ENCODE assay signal across 8 mouse cellular contexts in the genomic region with DNA sequence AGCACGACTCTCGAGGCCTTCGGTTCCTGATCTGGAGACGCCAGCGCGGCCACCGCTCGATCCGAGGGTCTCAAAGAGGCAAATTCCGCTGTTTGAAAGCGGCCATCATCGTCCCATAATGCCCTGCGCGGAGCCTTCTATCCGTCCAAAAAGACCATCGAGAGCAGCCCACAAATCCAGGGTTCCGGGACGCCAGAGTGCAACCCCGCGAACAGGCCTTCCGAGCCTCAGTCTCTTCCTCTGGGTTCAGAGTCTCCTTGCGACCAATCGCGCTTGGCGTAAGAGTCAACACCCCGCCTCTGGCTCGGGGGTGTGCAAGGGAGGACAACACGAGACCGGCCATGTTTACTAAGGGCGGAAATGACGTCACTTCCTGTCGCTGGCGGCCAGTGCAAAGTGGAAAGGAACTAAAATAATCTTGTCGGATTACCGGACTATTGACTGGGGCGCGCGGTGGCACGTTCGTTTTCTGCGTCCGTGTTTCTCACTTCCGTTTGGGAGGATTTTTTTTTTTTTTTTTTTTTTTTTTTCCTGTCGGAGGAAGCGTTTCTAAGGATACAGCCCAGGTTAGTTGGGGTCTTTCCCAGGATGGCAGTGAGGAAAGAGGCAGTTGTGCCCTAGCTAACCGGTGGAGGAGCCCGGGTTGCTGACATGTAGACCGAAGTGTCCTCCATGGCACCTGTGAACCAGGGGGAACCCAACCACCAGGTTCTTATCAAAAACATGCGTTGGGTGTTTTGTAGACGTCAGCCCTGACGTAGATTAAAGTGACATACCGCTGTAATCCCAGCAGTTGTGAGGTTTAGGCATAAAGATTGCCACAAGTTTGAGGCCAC. TPM values are rescaled to one million over a fixed set of nuclear protein-coding genes. Genes with fewer than 3 reads are reported as not detected.
DNase-seq lines count a peak whose midpoint lies in the region; ATAC-seq and TF ChIP-seq lines count a peak whose summit lies in the region.

A gene (minus strand): TSS at position 364 of the 836 bp plus-strand sequence.
A gene (plus strand): TSS at position 395 of the 836 bp plus-strand sequence.

- H3K9ac ChIP-seq in forebrain, embryonic 12.5 days, result peak within 1 kb of the TSS; percentile 85
- H3K9ac ChIP-seq in heart, postnatal 0 days (replicated peaks; ENCODE audit: low read depth, low read length), result peak within 1 kb of the TSS; percentile 98
- H3K9ac ChIP-seq in liver, embryonic 16.5 days (ENCODE audit: low read depth, low read length), result peak within 1 kb of the TSS; percentile 90
- H3K9ac ChIP-seq in neural tube, embryonic 13.5 days, result peak within 1 kb of the TSS; percentile 95

- H3K4me3 ChIP-seq in E14TG2a.4 (replicated peaks; ENCODE audit: low read length), result peak within 1 kb of the TSS; percentile 97
- peak within 1 kb of the TSS; percentile 89 for H3K4me3 ChIP-seq in forebrain, embryonic 12.5 days (replicated peaks)
- H3K4me3 ChIP-seq in heart, postnatal 0 days (ENCODE audit: low read depth, low read length), result peak within 1 kb of the TSS; percentile 93
- peak within 1 kb of the TSS; percentile 86 for H3K4me3 ChIP-seq in liver, embryonic 16.5 days (ENCODE audit: low read depth, low read length)
- peak within 1 kb of the TSS; percentile 94 for H3K4me3 ChIP-seq in neural tube, embryonic 13.5 days
- peak within 1 kb of the TSS; percentile 100 for H3K4me3 ChIP-seq in testis, adult 2 months (ENCODE audit: control insufficient read depth, low read depth, low read length)

- H3K27ac ChIP-seq in forebrain, embryonic 12.5 days, result peak within 1 kb of the TSS; percentile 92
- H3K27ac ChIP-seq in heart, postnatal 0 days (ENCODE audit: low read depth), result peak within 1 kb of the TSS; percentile 99
- peak within 1 kb of the TSS; percentile 83 for H3K27ac ChIP-seq in liver, embryonic 16.5 days (ENCODE audit: low read length)
- peak within 1 kb of the TSS; percentile 91 for H3K27ac ChIP-seq in neural tube, embryonic 13.5 days (replicated peaks)
- H3K27ac ChIP-seq in testis, adult 2 months (ENCODE audit: control insufficient read depth, insufficient read depth, low read depth, low read length), result peak within 1 kb of the TSS; percentile 98

- H3K9me3 ChIP-seq in E14TG2a.4 (ENCODE audit: low read length), result no peaks in the 10 kb centered on the region
- H3K9me3 ChIP-seq in forebrain, embryonic 12.5 days, result no peaks in the 10 kb centered on the region
- no peaks in the 10 kb centered on the region for H3K9me3 ChIP-seq in heart, postnatal 0 days (replicated peaks; ENCODE audit: control insufficient read depth, low read length)
- no peaks in the 10 kb centered on the region for H3K9me3 ChIP-seq in liver, embryonic 16.5 days (replicated peaks; ENCODE audit: control insufficient read depth, low read length)
- H3K9me3 ChIP-seq in neural tube, embryonic 13.5 days, result no peaks in the 10 kb centered on the region

- peak; percentile 100 for ATAC-seq in forebrain, embryonic 12.5 days (ENCODE audit: low FRiP score)
- ATAC-seq in heart, postnatal 0 days (ENCODE audit: insufficient read depth, low read depth), result peak; percentile 100
- ATAC-seq in liver, embryonic 16.5 days (ENCODE audit: low read depth), result peak; percentile 99
- peak; percentile 100 for ATAC-seq in neural tube, embryonic 13.5 days (ENCODE audit: low read depth)

- TF ChIP-seq POLR2A in testis, adult 2 months (IDR thresholded peaks at IDR 0.05; ENCODE audit: control insufficient read depth, low read depth, low read length), result peak; percentile 75

- peak within 1 kb of the TSS; percentile 87 for H3K4me2 ChIP-seq in forebrain, embryonic 12.5 days
- H3K4me2 ChIP-seq in heart, postnatal 0 days (ENCODE audit: low read depth, low read length), result peak within 1 kb of the TSS; percentile 88
- H3K4me2 ChIP-seq in liver, embryonic 16.5 days (ENCODE audit: low read depth, low read length), result peak within 1 kb of the TSS; percentile 88
- peak within 1 kb of the TSS; percentile 86 for H3K4me2 ChIP-seq in neural tube, embryonic 13.5 days

- H3K36me3 ChIP-seq in E14TG2a.4 (ENCODE audit: insufficient read depth, low read length), result peaks cover 48% of the 10 kb centered on the region
- peaks cover 25% of the 10 kb centered on the region for H3K36me3 ChIP-seq in forebrain, embryonic 12.5 days (replicated peaks)
- peaks cover 40% of the 10 kb centered on the region for H3K36me3 ChIP-seq in heart, postnatal 0 days (replicated peaks; ENCODE audit: control insufficient read depth, insufficient read depth, low read length)
- H3K36me3 ChIP-seq in liver, embryonic 16.5 days (ENCODE audit: control insufficient read depth, insufficient read depth), result peaks cover 8% of the 10 kb centered on the region
- peaks cover 40% of the 10 kb centered on the region for H3K36me3 ChIP-seq in neural tube, embryonic 13.5 days
- H3K36me3 ChIP-seq in testis, adult 2 months (ENCODE audit: control insufficient read depth, insufficient read depth, low read length), result no peaks in the 10 kb centered on the region; the same call in 1 of the 2 replicates

- TF ChIP-seq CTCF in E14TG2a.4 (conservative IDR thresholded peaks at IDR 0.05; ENCODE audit: low read length), result no peak
- no peak for TF ChIP-seq CTCF in heart, postnatal 0 days (IDR thresholded peaks at IDR 0.05; ENCODE audit: low read depth)
- TF ChIP-seq CTCF in testis, adult 2 months (IDR thresholded peaks at IDR 0.05; ENCODE audit: control insufficient read depth, insufficient read depth, insufficient replicate concordance, low read depth, low read length), result no peak

- peak; percentile 99 for DNase-seq in c-Kit-positive CD71-positive TER-119-positive erythroid progenitor cells, embryonic 14.5 days (ENCODE audit: low spot score)
- DNase-seq in heart, postnatal 0 days (ENCODE audit: low spot score), result peak; percentile 99
- DNase-seq in kidney, postnatal 4 days, result peak; percentile 99

- peaks cover 19% of the 10 kb centered on the region for H3K4me1 ChIP-seq in E14TG2a.4 (replicated peaks; ENCODE audit: low read depth, low read length)
- H3K4me1 ChIP-seq in forebrain, embryonic 12.5 days, result peaks cover 22% of the 10 kb centered on the region
- H3K4me1 ChIP-seq in heart, postnatal 0 days (ENCODE audit: control insufficient read depth, insufficient read depth), result peaks cover 13% of the 10 kb centered on the region
- peaks cover 13% of the 10 kb centered on the region for H3K4me1 ChIP-seq in liver, embryonic 16.5 days (ENCODE audit: control insufficient read depth, low read depth, low read length)
- peaks cover 30% of the 10 kb centered on the region for H3K4me1 ChIP-seq in neural tube, embryonic 13.5 days (replicated peaks)
- H3K4me1 ChIP-seq in testis, adult 2 months (ENCODE audit: control insufficient read depth, insufficient read depth, low read length), result peaks cover 3% of the 10 kb centered on the region; the same call in 1 of the 2 replicates

- WGBS in forebrain, embryonic 12.5 days, result under 1% methylated on average over 52 of the region's 52 CpGs
- WGBS in heart, postnatal 0 days, result under 1% methylated on average over 52 of the region's 52 CpGs
- WGBS in liver, embryonic 16.5 days (ENCODE audit: insufficient replicate concordance), result under 1% methylated on average over 52 of the region's 52 CpGs
- WGBS in neural tube, embryonic 13.5 days, result under 1% methylated on average over 52 of the region's 52 CpGs

- TF ChIP-seq EP300 in heart, postnatal 0 days (IDR thresholded peaks at IDR 0.05; ENCODE audit: low read depth), result peak; percentile 76

- no peaks in the 10 kb centered on the region for H3K27me3 ChIP-seq in E14TG2a.4 (ENCODE audit: insufficient read depth, low read length)
- H3K27me3 ChIP-seq in forebrain, embryonic 12.5 days, result no peaks in the 10 kb centered on the region
- H3K27me3 ChIP-seq in heart, postnatal 0 days (ENCODE audit: control insufficient read depth, insufficient read depth, low read length), result no peaks in the 10 kb centered on the region
- H3K27me3 ChIP-seq in liver, embryonic 16.5 days (ENCODE audit: control insufficient read depth, insufficient read depth, low read depth, low read length), result no peaks in the 10 kb centered on the region
- no peaks in the 10 kb centered on the region for H3K27me3 ChIP-seq in neural tube, embryonic 13.5 days
- no peaks in the 10 kb centered on the region for H3K27me3 ChIP-seq in testis, adult 2 months (ENCODE audit: control insufficient read depth, insufficient read depth, low read length)

RNA-seq across cellular contexts. Expression of the first gene that starts in this region (rescaled TPM):
- polyA plus RNA-seq in forebrain, embryonic 12.5 days (2016; fragmentation: Nextera tagmentation; extraction: Ambion mirVana), result 32.7 and 35.9 TPM in 2 replicates
- 10.8 and 21.9 TPM in 2 replicates for total RNA-seq in heart, postnatal 0 days (2014; rRNA removed; ENCODE audit: low replicate concordance)
- 6.8 and 7.3 TPM in 2 replicates for polyA plus RNA-seq in heart, postnatal 0 days (2015; fragmentation: Nextera tagmentation; extraction: Ambion mirVana)
- 10.4 and 10.5 TPM in 2 replicates for polyA plus RNA-seq in liver, embryonic 16.5 days (2015; fragmentation: Nextera tagmentation; extraction: Ambion mirVana)
- polyA plus RNA-seq in neural tube, embryonic 13.5 days (2015; fragmentation: Nextera tagmentation; extraction: Ambion mirVana), result 17.8 and 19.6 TPM in 2 replicates
- polyA plus RNA-seq in testis, adult 2 months (2012; rRNA removed), result 20.3 and 20.7 TPM in 2 replicates

RNA-seq across cellular contexts. Expression of the second gene that starts in this region (rescaled TPM):
- 21.7 and 23.4 TPM in 2 replicates for polyA plus RNA-seq in forebrain, embryonic 12.5 days (2016; fragmentation: Nextera tagmentation; extraction: Ambion mirVana)
- total RNA-seq in heart, postnatal 0 days (2014; rRNA removed; ENCODE audit: low replicate concordance), result 4.1 and 13.2 TPM in 2 replicates
- polyA plus RNA-seq in heart, postnatal 0 days (2015; fragmentation: Nextera tagmentation; extraction: Ambion mirVana), result 17.8 and 19.0 TPM in 2 replicates
- polyA plus RNA-seq in liver, embryonic 16.5 days (2015; fragmentation: Nextera tagmentation; extraction: Ambion mirVana), result 10.3 TPM in 2 replicates
- polyA plus RNA-seq in neural tube, embryonic 13.5 days (2015; fragmentation: Nextera tagmentation; extraction: Ambion mirVana), result 30.5 and 32.9 TPM in 2 replicates
- polyA plus RNA-seq in testis, adult 2 months (2012; rRNA removed), result 36.0 and 41.4 TPM in 2 replicates

Comparison
In these comparisons a context has a peak if more than half of its experiments do, and no peak if none do; other contexts are left out.
1. Peak in every context shown above with its lines: DNase-seq, ATAC-seq, H3K4me3 ChIP-seq and H3K27ac ChIP-seq.